Mouse (Mus musculus) left cerebral cortex, postnatal 25 days (tissue): ENCODE results near the gene Sap30. TPM values are rescaled to one million over a fixed set of nuclear protein-coding genes. Genes with fewer than 3 reads are reported as not detected.
A peak's percentile ranks its signal among the peaks of the same experiment; 100 is the strongest.
"Not testable (repeated sequence)": the region's sequence is repeated elsewhere in the genome, so short reads cannot be mapped to it uniquely, and the experiment has no call there.

Source experiments
- DNase-seq, 2 experiments: peaks; one replicate each; pipeline ENCODE4 v3.0.0; 2022; ENCODE audit warnings: low spot score in 2 of 2, mixed read lengths in 1 of 2
- intact Hi-C: fragments of 180-260 bp; cut with DNase I; formaldehyde crosslinking; loops from one replicate; pipeline ENCODE4 v1.15.1; 2025
- total RNA-seq, 2 experiments: library from RNA; stranded (reverse); gene quantifications; 2 replicates each; pipeline ENCODE4 v1.2.3; 2021

Gene Sap30
- total RNA-seq, result 1 to 10 TPM; 8.3 to 8.6 TPM

DNA sequence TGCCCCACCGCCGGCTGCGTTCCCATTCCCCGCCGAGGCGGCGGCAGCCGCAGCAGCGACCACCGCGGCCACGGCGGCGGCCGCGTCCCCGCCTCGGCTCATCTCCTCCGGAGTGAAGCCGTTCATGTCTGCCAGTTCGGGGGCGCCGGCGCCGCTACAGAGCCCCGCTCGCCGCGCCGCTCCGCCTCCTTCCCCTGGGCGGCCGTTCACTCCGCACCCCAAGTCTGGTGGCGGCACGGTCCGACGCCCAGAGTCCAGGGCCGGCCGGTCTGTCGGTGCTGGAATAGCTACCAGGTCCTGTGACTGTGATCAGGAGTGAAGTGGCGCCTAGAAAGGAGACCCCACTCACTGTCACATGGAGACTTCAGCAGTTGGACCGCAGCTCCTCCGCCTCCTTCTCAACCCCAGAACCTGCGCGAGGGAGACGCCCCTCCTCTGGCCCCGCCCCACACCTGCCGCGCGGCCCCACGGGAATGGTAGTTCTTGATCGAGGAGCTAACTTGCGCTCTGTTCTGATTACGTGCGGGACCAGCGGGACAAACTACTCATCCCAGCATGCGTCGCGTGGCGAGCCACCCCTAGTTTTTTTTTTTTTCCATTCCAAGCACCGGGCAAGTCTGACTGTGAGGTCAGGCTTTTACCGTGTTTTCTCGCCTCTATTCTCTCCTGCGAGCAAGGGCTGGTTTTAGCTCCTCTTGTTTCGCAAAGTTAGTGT lies at the start of gene Sap30:
TSS of gene Sap30 (minus strand) at position 420 of the 715 bp plus-strand sequence.
- peak; percentile 97 to 99 for DNase-seq
- intact Hi-C loops, result loop anchor here (1.0 to 5.0 kb wide), 4 partner anchors 24 to 57 kb away; partner anchors contain the start of gene Hmgb2

DNA sequence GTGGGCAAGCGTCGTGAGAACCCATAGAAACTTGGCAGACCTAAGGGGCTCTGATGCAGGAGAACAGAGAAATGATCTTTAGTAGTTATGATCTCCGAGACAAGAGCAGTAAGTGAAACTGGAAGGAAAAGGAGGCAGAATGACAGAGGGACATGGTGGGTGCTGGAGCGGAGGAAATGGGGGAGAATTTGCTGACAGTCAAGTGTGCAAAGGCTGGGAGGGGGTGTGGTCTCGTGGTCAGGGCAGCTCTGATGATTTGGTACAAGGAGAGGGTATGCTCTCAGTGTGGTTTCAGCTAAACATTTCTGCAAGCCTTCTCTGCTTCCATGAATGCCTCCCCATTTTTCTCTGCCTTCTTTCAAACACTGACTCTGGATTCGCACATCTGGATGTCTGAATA lies 48.5 kb upstream of the Sap30 start:
- intact Hi-C loops, result no loop called here
- no peak for DNase-seq

DNA sequence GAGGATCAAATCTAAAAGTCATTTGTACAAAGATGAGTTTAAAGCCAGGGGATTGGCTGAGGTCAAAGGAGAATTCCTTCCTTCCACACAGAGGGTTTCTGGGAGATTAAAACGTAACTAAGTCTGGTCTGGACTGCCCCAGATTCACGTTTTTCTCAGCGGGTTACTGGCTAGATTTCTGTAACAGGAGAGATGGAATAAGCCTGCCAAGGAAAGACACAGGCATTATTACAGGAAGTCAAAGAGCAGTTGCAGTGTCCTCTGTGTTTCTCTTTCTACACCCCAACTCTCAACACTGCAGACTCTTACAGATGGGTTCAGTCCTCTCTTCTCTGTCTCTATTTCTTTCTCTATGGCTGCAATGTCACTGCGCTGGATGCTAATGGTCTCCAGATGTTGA lies 46.8 kb upstream of the Sap30 start:
- intact Hi-C loops, result no loop called here
- DNase-seq, result no peak

DNA sequence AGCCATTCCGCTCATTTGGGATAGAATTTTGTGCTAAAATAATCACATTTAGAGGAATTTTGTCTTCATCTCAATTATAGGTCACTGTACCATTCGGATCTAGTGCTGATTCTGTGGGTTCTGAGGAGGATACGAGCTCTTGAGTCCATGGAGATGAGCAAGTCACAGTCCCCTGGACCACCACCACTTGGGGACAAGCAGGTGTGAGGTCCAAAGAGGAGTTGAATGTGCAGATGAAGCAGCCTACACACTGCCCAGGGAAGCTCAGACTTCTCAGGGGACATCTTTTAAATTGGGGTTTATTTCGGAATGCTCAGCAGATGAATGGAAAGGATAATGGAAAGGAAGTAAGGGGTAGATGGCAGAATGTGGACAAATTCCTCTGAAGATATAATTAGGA lies 45.4 kb upstream of the Sap30 start:
- intact Hi-C loops, result no loop called here
- DNase-seq, result no peak

DNA sequence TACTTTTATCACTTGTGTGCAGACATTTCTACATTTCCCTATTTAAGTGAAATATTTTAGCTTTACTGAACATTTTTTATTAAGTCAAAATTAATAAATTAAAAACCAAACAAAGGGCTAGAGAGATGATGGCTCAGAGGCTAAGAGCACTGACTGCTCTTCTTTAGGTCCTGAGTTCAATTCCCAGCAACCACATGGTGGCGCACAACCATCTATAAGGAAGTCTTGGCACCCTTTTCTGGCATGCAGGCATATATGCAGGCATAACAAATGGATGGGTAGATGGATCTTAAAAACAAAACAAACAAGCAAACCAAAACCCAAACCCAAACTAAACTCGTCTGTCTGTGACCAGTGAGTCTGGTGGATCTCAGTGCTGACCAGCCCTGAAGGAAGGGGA lies 44.6 kb upstream of the Sap30 start:
- DNase-seq, result peak in 1 of 2 experiments; percentile 45
- intact Hi-C loops, result no loop called here

DNA sequence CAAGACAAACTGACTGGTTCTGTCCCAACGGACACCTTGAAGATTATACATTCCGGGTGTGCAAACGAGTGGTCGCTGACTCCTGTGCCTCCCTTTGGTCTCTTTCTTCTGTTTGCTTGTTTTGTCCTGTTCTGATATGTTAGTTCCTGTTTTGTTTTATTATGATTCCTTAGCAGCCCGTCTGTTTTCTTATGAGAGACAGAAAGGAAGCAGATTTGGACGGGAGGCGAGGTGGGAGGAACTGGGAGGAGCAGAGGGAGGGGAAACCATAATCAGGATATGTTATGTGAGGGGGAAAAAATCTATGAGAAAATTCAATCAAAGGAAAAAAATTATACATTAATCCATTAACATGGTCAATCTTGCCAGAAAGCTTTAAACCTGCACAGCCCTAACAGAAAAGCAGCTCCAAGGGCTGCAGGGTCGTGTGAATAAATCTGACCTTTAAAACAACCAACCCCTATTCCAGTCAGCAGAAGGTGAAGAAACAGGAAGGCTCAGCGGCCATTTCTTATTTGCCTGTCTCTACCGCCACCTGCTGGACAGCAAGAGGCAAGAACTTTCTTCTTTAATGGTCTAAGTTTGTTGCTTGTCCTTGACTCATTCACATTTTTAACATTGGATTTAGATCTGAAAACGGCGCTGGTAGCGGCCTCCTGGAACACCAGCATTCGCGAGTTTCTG lies 43.1 kb upstream of the Sap30 start:
- intact Hi-C loops, result loop anchor here (1.0 kb wide), 1 partner anchor 102 kb away; no protein-coding TSS in a partner anchor
- peak; percentile 78 to 81 for DNase-seq

DNA sequence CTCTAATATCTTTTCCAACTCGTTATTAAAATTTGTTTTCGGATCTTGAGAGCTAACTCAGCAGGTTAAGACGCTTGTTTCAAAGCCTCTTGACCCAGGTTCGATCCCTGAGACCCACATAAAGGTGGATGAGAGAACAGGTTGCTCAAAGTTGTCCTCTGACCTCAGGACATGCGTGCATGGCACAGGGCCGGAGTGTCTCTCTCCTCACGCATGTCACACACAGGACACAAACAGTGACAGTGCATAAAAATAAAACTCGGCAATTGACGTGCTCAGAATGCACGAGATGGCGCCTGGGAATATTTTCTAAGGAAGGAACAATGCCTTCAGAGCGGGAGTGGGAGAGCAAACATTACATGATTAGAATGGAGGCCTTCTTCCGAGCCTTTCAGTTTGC lies 42.6 kb upstream of the Sap30 start:
- DNase-seq, result no peak
- intact Hi-C loops, result no loop called here

DNA sequence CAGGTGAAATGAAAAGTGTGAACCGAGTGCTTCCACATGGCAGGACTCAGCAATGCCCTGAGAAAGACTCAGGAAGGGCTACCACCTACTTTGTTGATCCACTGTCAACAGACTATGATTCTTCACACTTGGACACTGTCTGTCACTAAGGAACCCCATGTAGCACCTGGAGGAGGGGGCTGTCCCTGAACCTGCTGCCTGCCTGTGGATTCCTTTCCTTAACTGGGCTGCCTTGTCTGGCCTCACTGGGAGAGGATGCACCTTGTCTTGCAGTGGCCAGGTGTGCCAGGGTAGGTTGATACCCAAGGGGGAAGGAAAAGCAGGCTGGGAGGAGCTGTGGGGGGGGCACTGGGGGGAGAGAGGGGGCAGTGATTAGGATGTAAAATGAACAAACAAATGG lies 40.4 kb upstream of the Sap30 start:
- intact Hi-C loops, result loop anchor here (5.0 to 10.0 kb wide), 2 partner anchors 41 to 843 kb away; partner anchors contain the start of gene Sap30
- no peak for DNase-seq

DNA sequence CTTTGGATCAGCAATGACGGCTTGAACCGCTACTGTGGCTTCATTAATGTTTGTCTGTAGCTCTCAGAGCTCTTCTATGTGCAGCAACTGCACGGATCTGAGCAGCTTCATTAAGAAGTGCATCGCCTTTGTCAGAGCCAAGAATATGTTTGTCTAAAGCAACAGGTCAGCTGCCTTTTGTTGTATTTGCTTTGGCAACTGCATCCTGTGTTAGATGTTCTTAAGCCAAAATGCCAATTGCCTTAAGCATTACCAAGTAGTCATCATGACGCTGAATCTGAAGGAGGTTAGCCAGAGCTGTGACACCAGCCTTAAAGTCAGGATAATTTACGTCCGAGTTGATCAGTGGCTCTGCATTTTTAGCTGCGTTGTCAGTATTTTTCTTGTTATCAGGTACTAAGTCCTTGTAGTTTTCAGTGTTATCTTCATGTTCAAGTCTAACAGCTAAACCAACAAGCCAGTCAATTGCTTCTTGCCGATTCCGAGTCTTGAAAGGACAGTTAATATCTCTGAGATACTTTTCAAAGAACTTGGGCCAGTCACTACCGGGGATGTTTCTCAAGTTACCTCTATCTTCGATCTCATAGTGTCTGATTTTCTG lies 32.6 kb upstream of the Sap30 start:
- intact Hi-C loops, result loop anchor here (10.0 kb wide), 1 partner anchor 835 kb away; no protein-coding TSS in a partner anchor
- no peak for DNase-seq

DNA sequence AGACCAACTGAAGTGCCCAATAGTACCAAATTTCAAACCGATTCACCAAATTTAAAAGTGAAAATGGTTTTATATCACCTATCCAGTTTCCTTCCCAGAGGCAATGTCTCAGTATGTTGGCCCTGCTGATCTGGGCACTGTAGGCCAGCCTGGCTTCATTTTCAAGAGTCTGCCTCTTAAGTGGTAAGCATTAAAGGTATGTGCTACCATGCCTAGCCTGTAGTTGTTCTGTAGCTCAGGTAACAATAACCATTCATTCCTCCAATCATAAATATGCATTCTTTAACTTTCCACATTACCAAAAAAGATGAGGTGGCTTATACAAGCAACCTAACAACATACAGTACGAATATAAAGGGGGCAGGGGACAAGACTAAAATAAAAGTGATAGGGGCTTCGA lies 30.1 kb upstream of the Sap30 start:
- DNase-seq, result no peak
- intact Hi-C loops, result no loop called here

DNA sequence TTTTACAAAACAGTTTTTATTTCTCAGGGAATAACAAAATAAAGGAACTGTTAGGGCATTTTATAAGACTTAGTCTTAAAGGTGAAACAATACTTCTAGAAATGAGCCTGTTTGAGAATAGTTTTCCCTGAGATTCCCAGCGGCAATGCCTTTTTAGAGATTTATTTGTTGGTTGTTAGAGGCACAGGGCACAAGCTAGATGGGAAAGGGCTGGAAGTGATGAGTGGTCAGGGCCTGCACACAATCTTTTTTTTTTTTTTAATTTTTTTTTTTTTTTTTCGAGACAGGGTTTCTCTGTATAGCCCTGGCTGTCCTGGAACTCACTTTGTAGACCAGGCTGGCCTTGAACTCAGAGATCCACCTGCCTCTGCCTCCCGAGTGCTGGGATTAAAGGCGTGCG lies 29.0 kb upstream of the Sap30 start:
- intact Hi-C loops, DNase-seq: not testable (repeated sequence)

DNA sequence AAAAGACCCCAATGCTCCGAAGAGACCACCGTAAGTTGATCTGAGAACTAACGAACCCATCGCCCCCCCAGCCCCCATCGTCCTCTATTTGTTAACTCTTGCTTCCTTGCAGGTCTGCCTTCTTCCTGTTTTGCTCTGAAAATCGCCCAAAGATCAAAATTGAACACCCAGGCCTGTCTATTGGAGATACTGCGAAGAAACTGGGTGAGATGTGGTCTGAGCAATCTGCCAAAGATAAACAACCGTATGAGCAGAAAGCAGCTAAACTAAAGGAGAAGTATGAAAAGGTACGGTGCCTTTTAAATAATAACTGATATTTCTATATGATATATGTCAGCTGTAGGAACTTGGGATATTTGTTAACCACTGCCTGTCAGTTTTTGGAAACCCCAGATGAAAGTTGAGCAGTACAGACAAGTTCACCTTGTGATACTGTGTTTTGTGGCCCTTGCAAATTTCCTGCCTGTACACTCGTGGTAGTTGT lies 25.6 kb upstream of the Sap30 start:
- intact Hi-C loops, result loop anchor here (5.0 kb wide), 1 partner anchor 81 kb away; no protein-coding TSS in a partner anchor

DNA sequence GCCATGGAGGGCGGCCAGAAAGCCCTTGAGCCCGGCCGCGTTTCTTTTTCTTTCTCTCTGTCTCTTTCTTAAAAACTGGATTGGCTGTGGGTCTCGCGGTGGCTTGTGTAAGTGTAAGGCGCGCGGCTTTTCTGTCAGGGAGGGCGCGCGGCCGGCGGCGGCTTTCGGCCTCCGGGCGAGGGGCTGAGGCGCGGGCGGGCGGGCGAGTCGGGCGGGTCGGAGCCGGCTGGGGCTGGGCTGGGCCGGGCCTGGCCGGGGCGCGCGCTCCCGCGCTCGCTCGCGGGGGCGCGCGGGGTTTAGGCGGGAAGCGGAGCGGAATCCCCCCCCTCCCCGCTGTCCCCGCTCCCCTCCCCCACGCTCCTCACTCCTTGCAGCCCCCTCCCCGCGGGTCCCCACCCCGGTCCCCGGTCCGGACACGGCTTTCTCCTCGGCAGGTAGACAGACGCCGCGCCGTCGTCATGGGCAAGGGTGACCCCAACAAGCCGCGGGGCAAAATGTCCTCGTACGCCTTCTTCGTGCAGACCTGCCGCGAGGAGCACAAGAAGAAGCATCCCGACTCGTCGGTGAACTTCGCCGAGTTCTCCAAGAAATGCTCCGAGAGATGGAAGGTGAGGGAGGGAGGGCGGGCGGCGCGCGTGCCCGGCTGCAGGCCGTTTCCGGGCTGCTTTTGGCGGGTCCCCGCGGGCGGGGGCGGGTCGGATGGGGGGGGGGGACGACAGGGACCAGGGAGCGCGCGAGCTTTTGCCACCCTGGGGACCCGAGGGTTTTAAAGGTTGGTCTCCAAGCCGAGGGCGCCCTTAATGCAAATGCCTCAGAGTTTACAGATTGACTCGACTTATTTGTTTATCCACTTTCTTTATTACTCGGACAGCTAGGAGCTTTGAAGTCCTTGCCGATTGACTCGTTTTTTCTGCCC lies 24.7 kb upstream of the Sap30 start:
- intact Hi-C loops, result loop anchor here (5.0 kb wide), 1 partner anchor 80 kb away; no protein-coding TSS in a partner anchor
- DNase-seq, result no peak

More for the DNA sequence above, 25.6 kb upstream of the Sap30 start:
- not testable (repeated sequence) for DNase-seq

DNA sequence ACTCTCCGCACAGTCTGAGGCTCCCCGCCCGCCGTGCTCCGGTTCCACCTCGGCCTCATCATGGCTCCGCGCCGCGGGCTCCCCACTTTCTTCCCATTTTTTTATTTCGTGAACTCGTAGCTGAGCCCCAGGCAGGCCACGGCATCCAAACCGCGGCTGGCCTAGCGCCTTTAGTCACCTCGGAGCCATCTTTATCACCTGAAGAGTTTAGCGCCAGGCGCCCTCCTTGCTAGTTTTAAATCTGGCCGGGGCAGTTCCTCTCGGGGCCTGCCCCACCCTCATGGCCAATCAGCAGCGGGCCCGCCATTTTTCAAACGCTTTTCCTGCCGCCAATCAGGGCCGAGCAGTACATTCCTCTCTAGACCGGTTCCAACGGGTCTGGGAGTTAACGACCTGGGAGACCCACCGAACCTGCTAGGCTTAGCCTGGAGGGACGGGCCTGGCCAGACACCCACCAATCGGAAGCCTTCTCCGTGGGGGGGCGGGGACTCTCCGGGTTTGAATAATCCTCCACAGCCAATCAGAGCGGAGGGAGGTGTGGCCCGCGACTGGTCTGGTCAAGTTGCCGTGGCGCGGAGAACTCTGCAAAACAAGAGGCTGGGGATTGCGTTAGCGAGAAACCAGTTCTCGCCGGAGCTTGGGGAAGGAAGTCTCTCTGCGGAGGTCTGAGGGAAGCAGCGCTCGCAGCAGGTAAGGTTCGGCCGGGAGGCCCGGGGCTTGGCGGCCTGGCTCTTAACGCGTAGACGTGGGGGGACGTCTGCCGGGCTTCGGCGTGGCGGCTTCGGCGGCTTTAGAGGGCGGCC lies 23.9 kb upstream of the Sap30 start, which contains the start of gene Hmgb2:
TSS of gene Hmgb2 (plus strand) at position 592 of the 803 bp plus-strand sequence.
- intact Hi-C loops, result loop anchor here (1.0 to 5.0 kb wide), 2 partner anchors 24 to 79 kb away; partner anchors contain the start of gene Sap30
- peak; percentile 99 to 100 for DNase-seq

DNA sequence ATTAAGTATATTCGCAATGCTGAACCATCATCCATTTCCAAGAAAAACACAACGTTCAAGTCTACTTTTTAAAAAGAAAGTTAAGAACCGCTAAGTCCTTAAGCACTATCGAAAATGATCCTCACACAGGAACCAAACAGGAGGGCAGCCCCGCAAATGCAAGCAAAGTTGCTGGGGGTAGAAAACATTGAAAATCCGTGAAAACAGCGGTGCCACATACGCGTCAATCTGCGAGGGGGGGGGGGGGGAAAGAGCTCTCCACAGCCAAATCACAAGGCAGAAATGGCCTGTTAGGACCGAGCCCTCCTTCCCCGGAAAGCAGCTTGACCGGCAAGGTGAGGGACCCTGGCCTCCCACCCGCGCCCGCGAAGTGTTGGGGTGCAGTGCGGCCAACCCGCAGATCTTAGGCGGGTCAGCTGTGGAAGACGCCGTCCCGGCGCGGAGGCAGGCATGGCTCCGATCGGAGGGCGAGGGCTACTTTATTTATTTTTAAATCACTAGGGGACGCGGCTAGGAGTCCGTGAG lies 23.2 kb upstream of the Sap30 start:
- no peak for DNase-seq
- intact Hi-C loops, result loop anchor here (1.0 to 5.0 kb wide), 2 partner anchors 24 to 79 kb away; partner anchors contain the start of gene Sap30

DNA sequence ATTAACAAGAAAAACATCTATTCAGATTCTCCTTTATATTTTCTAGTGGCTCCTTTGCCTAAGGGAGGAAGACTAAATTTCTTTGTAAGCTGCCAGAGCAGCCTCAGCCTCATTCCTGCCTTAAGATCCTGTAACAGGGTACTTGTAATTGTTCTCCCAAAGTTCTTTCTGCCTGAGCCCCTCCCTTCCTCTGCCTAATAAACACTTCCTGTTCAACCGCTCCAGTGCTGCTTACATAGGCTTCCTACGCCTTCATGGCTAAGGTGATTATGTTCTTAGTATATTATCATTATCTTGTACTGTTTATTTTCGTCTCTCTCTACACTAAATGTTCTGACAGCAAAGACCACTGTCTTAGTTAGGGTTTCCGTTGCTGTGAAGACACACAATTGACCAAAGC lies 21.0 kb upstream of the Sap30 start:
- intact Hi-C loops, result no loop called here
- no peak for DNase-seq

DNA sequence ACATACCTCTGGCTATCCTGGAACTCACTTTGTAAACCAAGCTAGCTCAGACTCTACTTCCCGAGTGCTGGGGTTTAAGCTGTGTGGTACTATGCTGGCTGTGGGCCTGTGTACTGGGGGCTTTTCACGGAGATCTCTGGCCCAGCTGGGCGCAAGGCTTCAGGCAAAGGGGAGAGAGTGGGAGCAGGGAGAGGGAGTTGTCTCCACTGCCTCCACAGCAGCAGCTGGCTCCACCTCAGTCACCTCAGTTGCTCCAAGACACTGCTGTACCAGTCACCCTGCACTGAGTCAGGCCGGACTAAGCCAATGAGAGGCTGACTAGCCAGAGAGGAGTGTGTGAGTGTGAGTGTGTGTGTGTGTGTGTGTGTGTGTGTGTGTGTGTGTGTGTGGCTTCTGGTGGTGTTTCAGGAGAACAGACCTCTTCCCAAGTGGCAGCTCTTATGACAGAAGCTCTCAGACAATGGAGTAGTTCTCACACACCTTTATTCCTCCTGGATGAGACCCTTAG lies 19.9 kb upstream of the Sap30 start:
- intact Hi-C loops, result no loop called here
- no peak for DNase-seq

DNA sequence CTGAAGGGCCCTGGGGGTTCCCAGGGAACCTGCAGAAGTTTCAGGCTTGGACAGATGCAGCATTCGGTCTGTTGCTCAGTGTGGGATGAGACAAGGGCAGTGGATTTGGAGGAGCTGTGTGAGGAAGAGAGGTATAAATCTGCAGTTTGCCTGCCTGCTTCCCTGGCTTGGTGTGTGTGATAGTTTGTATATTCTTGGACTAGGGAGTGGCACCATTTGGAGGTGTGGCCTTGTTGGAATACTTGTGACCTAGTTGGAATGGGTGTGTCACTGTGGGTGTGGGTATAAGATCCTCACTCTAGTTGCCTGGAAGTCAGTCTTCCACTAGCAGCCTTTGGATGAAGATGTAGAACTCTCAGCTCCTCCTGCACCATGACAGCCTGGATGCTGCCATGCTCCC lies 17.8 kb upstream of the Sap30 start:
- DNase-seq, intact Hi-C loops: not testable (repeated sequence)
